Mouse (Mus musculus): ENCODE data around the gene Sptbn1.

GRCm38 (mm10) chr11:30161173-30161650 lies 106.8 kb downstream of the Sptbn1 start:
- TF ChIP-seq CTCF (conservative IDR thresholded peaks at IDR 0.05; ENCODE audit: low read length): no peak
- TF ChIP-seq POU5F1 (IDR thresholded peaks at IDR 0.05; ENCODE audit: borderline replicate concordance, low read length): no peak
- no peak for TF ChIP-seq NANOG (IDR thresholded peaks at IDR 0.05; ENCODE audit: borderline replicate concordance, low read length)

Data from E14TG2a.4 (cell line).